Mouse (Mus musculus): ENCODE data around the gene Ccdc88c.

Gene Ccdc88c

DNA sequence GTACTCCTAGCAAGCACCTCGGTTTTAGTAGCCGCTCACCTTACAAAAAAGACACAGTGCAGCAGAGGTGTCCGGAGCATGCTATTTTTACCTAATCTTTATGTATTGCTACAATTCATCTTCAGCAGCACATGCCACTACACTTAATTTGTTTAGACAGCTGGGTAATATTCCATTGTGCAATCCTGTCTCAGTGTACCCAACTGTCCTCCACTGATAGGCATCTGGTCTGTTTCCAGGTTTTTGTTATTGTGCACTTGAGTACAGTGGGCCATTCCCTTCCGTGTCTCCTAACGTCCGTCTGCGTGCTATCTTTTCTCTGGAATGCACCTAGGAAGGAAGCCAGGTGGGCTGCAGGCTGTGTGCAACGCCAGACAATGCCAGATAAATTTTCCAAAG, 30.3 kb downstream of the Ccdc88c start:
- DNase-seq (ENCODE audit: extremely low read depth, insufficient read length, low spot score), result no peak

DNA sequence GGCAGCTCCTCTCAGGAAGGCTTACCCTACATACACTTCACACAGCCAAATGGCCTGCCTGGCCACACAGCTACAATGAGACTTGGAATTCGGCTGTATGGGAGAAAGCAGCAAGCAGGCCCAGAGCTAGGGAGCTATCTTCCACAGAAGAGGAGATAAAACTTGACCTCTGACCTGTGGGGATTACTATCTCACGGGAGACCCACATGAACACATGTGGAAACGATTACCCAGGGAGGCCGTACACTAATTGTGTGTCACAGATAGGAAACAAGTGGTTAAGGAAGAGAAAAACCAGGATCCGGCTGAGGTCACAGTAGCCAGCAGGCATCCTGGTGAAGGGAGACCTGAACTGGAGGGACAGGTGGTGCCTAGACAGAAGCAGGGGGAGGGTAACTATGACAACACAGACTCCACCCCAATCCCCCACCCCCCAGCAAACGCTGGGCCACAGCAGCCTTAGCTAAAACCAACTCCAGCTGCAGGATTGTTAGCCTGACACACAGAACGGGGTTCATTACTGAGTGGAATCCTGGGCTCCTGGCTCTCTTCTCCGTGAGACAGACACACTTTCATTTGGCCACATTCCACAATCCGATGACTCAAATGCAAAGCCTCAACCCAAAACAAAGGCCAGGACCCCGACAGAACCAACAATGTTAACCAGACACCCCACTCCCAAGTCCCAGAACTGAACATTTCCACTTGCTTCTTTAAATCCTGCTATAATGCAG, 30.9 kb downstream of the Ccdc88c start:
- no peak for DNase-seq (ENCODE audit: extremely low read depth, insufficient read length, low spot score)

DNA sequence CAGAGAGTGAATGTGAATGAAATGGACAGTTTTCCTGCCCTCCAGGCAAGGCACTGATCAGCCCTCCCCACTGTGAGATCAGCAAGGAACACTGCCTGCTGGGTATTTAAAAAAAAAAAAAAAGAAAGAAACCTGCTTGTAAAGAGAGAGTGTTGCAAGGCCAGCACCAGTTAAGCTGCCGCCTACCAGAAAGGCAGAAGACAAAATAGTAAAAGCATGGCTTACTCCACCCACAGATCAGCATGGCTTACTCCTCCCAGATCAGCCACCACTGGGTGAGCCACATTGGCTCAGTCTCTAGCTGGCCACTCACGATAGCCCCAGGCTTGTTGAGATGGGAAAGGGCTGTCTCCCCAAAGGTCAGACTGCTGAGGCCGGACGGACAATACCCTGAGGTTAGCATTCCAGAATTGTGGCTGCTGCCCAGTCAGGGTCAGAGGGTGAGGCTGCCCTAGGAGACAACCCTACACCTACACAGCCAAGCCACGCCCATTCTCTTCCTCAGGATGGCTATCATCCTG, 32.4 kb downstream of the Ccdc88c start:
- peak; percentile 15 for DNase-seq (ENCODE audit: extremely low read depth, insufficient read length, low spot score)

DNA sequence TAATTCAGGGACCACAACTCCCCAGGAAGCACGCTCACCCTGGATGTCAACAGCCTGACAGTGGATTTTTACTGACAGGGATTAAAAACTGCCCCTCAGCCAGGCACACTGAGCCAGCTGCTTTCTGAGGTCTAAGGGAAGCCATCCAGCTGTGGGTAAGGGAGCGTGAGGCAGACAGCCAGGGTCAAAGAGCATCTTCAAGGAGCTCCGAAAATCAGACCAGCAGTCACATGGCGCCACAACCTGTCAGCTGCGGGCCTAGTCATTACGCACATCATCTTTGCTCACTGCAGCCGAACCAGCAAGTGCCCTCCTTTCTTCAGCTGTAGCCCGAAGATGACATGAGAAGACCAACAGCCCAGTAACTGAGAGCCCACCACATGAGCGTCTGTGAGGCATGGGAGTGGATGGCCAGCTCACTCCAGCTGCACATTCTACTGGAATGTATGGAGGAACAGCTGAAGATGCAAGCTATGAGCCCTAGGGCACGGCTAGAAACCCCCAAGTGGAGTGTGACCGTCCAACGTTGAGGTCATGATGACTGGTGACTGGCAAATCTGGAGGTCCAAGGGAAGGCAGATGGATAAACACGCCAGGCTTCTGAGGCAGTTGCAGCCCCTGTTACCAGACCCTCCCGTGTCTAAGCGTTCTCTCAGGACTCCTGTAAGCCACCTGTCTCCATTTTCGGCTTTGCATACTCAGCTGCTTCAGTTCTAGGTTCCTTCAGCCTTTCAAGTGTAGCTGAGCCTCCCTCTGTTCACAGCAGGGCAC, 33.1 kb downstream of the Ccdc88c start:
- DNase-seq (ENCODE audit: extremely low read depth, insufficient read length, low spot score), result no peak

DNA sequence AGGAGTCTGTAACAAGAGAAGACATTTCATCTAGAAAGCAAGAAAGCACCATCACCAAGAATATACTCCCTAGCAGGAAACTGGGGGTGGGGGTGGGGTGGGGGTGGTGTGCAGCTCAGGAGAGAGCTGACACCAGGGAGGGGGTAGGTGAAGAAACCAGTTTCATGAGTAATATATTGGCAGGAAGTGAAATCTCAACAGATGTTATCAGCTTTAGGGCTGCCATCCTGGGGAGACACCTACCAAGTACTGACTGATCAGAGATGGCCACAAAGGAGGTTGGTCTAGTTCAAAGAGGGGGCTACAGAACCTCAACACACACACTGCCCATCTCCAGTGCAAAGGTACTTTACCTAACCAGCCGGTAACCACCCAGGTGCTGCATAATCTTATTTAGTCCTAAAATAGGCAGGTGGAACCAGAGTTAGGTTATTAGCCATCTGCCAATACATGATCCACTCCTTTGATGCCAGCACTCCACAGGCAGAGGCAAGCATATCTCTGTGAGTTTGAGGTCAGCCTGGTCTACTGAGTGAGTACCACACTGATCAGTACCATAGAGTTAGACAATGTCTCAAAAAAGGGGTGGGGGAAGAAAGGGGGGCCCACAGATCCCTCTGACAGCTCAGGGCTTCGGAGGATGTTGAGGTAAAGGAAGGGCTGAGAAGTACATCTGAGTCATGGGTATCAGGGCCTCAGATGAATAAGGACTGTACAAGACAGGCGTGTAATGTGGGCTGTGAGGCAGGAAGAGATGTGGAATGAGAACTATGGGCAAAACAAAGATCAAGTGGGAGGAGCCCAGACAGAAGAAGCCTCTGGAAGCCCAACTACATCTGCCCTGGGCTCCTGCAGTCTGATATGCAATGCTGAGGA, 34.5 kb downstream of the Ccdc88c start:
- DNase-seq (ENCODE audit: extremely low read depth, insufficient read length, low spot score), result no peak

DNA sequence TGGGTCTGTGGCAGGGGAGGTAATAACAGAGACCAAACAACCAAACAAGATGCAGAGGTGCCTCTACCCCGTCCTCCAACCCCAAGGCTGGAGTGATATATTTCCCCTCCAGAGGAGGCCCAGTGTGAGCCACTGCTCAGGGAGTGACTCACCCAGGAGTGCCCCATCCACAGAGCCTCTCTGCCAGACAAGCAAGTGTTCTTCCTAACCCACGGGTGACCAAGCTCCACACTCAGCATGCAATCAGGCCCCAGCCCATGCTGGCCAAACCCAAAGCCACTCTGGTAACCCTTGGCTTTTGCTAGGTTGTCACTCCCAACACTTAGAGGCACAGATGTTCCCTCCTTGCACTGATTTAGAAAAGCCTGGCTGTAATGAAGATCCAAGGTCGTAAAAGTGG, 35.7 kb downstream of the Ccdc88c start:
- DNase-seq (ENCODE audit: extremely low read depth, insufficient read length, low spot score), result no peak

DNA sequence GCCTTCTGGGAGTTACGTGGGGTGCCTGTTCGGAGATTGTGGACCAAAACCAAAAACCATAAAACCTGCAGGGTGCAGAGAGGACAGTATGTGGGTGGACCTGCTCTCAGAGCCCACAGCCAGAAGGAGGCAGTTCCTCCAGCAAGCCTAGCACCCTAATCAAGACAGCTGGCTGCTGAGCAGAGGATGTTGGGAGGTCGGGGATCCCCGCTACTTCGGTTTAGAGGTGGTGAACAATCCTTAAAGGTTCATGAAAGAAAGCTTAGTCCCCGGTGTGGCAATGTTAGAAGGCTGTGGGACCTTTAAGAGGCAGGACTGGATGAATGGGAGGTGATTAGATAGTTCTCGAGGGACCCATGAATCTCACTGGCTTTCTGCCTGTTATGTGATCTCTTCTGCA, 36.4 kb downstream of the Ccdc88c start:
- no peak for DNase-seq (ENCODE audit: extremely low read depth, insufficient read length, low spot score)

DNA sequence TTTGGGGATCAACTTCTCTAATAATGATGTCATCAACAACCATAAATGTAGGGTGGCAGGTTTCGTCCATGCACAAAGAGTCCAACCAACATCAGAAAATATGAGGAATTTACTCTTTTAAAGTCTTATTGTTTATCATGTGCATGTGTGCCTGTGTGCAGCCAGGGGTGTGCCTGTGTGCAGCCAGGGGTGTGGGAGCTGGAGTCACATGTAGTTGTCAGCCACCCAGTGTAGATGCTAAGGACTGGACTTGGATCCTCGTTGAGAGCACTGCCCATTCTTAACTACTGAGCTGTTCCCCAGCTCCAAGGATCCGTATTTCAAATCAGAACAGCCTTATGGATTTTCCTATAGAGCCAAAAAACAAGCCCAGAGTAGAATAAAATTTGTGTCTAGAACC, 37.7 kb downstream of the Ccdc88c start:
- no peak for DNase-seq (ENCODE audit: extremely low read depth, insufficient read length, low spot score)

DNA sequence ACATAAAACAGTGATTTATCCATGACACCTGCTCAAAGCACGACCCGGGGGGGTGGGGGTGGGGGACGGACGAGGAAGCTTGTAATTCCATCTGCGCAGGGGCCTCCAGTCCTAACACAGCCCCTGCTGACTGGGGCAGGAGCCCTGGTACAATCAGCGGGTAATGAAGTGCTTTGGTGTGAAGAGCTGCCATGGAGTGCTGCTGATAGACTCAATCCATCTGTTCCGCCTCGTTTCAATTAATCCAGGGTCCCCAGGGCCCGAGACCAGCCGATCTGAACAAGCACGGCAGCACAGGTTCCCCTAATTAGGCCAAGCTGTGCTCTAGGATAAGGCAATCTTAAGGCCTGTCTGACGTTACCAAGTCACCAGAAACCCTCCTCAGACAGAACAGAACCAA, 38.6 kb downstream of the Ccdc88c start:
- DNase-seq (ENCODE audit: extremely low read depth, insufficient read length, low spot score), result no peak

DNA sequence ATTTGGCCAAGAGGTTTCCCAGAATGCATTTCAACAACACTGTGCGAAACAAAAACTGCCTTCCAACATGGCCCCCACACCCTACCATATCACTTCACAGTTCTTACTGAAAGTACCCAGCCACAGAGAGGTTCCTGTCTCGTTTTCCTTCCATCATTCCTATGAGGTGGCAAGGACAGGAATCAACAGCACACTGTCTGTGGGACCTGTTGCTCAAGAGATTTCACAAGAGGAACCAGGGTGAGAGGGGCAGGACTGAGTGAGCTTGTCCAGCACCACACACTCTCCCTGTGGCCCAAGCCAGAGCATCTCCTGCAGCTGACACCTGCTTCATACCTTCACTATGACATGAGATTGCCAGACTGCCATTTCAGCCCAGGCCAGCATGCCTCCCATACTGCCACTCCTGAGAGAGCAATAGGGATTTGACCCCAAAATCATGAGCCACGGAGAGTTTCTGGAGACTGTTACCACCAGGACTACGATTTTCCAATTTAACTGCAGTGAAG, 39.0 kb downstream of the Ccdc88c start:
- no peak for DNase-seq (ENCODE audit: extremely low read depth, insufficient read length, low spot score)

DNA sequence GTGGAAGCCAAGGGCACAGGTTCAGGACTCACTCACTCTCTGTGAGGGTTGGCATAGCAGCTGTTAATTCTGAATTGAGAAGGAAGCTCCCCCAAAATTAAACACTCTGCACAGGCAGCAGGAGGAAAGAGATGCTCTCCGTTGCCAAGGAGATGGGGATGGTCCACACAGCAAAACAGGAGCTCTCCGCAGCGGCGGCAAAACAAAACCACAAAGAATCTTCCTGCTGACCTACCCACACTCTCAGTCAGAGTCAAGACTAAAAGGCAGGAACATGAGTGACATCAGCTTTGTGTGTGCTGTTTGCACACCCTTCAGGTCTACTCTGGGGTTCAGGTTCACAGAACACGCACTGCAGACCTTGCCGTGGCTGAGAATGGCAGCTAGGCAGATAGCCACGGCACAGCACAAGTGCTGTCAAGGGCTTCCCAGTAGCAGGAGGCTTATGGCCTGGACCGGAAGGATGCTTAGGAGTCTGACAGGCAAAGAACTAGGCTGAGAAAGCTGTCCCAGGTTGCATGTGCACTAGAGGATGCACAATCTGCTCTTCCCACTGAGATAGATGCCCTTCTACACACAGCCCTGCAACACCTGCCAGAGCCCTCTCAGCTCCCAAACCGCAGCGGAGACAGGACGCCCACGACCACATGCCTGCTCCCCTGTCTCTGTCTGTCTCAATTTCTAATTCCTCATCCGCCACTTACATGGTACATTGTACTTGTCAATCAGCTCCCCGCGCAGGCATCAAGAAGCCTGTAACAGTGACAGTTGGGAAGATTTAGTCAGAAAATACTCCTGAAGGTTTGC, 40.3 kb downstream of the Ccdc88c start:
- DNase-seq (ENCODE audit: extremely low read depth, insufficient read length, low spot score), result no peak

DNA sequence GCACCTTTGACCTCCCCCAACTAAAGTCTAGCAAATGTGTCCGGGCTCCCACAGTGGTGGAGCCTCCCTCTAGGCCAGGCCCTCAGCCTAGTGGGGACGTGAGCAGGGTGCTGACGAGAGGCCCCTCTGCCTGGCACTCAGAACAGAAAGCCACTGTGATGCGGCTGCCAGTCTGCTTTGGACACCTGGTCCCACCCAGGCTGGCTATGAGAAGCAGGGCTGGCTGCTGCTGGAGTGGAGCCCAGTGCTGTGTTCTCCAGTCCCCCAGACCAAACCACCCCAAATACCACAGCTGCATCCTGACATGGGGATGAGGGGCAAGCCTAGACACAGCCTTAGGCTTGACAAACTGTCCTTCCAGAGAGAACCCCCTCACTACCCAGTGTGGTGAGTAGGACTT, 42.4 kb downstream of the Ccdc88c start:
- no peak for DNase-seq (ENCODE audit: extremely low read depth, insufficient read length, low spot score)

DNA sequence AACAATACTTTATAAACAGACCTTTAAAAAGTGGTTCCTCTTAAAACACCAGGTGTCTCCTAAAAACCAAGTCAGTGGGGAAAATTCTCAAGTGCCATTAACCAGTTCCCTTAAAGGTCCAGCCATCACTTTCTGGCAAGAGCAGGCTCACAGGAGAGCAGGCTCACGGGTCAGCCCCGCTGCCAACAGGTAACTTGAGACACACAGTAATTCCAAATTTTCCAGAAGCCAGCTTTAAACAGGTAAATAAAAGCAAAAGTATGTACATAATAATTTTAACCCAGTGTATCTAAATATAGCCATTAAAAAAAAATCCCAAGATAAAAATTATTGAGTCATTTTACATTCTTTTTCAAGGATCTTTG, 43.1 kb downstream of the Ccdc88c start:
- no peak for DNase-seq (ENCODE audit: extremely low read depth, insufficient read length, low spot score)

DNA sequence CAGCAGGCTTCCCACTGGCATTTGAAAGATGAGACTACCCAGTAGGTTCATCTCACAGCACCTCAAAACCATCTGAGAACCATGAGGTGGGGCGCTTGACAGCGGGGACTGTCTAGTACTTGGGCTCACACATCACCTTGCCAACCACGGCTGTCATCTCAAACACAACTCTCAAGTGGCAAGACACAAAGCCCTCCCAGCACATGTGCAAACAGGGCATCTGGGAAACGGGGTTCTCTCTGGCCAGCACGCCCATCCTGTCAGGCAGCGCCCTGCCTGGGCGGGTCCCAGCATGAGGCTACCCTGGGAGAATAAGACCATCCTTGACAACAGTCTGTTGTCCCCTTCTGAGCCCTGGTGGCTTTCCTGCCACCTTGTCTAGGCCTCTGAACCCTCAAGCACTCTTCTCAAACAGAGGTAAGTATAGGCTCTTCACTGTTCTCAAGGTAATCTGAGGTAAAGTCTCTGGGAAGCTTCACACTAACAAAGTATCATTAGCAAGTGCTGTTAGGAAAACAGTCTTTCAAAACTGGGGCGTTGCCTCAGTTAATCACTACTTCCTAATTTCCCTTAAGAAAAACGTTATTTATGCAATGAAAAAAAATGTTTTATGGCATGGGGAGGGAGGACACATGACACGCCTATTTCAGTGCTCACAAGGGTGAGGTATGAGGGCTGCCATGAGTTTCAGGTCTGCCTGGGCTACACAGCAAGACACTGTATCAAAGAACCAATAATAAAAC, 43.6 kb downstream of the Ccdc88c start:
- DNase-seq (ENCODE audit: extremely low read depth, insufficient read length, low spot score), result no peak

DNA sequence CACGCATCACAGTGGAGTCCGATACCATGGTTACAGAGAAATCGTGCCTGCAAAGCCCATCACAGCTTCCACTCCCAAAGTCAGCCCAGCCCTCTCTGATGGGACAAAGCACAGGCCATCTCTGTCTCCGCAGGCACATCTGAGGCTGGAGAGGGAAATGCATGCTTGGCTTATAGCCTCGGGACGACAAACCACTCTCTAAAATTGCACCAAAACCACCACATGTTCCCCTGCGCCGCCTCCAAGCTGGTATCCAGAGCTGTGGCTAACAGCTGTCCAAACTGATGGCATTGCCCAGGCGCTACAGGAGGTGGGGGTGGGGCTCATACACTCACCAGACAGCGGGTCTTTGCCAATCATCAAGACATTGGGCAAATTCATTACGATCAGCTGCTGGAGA, 45.3 kb downstream of the Ccdc88c start:
- no peak for DNase-seq (ENCODE audit: extremely low read depth, insufficient read length, low spot score)

DNA sequence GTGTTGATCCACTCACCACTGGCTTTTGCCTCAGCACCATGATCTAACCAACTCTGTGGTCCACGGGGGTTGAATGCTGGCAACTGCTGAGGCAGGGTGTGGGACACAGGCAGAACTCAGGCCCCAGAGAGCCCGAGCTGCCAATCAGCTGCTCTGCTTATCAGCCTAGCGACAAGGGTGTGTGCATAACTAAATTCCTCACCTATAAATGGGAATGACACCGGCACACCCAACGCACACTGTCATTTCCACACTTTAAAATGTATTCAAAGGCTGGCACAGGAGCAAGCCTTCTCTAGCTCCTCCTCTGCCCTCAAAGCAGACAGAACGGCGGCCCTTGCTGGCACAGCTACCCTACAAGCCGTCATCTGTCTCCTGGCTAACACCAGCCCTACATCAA, 46.6 kb downstream of the Ccdc88c start:
- DNase-seq (ENCODE audit: extremely low read depth, insufficient read length, low spot score), result no peak

DNA sequence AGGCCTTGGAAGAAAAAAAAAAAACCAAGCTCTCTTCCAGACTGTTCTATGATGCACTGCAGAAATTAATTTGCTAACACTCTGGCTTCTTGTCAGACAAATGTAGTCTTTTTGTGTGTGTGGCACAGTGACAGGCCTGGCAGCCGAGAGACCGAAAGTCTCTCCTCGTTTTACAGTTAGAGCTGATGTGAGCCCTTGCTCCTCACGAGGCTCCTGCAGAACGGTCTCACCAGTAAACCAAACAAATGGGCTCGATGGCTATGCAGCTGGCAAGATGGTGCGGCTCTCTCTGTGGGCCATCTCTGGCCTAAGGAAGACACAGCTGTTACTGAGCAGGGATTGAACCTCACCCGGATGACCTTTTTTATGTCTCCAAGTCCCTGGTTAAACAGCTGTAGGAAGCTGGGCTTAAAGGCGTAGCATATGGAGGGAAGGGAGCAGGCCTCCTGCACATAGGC, 48.3 kb downstream of the Ccdc88c start:
- DNase-seq (ENCODE audit: extremely low read depth, insufficient read length, low spot score), result no peak

DNA sequence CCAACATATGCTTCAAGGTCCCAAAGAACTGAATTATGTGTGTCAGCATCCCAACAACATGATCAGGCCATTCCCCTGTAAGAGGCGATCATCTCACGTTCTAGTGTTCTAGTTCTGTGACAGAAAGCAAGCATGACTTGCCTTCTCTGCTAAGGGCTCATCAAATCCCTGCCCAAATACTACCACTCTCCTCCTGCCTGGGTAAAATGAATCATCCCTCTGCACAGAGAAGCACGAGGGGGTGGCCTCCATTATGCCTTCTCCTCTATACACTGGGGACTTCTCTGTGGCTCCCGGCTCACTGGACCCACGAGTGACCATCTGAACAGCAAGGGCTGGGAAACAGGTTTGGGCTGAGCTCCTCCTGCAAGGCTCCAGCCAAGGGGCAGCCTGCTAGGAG, 49.2 kb downstream of the Ccdc88c start:
- no peak for DNase-seq (ENCODE audit: extremely low read depth, insufficient read length, low spot score)

DNA sequence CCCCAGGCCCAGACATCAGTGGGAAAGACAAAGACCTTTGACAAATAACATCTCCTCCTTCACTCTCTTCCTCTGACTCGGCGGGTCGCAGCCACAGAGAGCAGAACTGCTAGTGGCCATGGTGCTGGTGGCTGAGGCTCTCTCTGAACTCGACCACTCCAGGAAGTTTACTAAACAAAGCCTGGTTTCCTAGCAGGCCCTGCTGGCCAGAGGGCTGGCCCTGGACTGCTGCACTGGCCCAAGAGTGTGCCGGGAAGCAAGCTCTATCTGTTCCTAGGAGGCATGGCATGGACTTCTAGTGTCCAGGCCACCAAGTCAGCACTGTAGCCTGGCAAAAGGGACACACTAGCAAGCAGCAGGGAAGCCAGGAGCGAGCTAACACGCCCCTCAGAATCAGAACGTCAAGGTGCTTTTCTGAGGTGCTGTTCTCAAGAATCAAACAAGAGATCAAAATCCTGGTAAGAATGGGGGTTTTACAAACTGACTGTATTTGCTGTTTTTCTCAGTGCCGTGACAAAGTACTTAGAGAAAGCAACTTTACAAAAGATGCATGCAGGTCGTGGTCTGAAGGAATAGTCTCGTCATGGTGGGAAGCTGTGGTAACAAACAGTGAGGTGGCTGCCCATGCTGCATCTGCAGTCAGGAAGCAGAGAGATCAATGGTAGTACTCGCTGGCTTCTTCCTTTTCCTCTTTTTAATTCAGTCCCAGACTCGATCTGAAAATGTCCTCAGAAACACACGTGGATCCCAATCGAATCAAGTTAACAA, 50.7 kb downstream of the Ccdc88c start:
- no peak for DNase-seq (ENCODE audit: extremely low read depth, insufficient read length, low spot score)
